In genomic region chr10:30655655-30656054, GRCm38 (mm10) we compare ENCODE assay signal across 8 mouse cellular contexts. TPM values are rescaled to one million over a fixed set of nuclear protein-coding genes. Genes with fewer than 3 reads are reported as not detected.
A peak's percentile ranks its signal among the peaks of the same experiment; 100 is the strongest.
DNase-seq lines count a peak whose midpoint lies in the region; ATAC-seq and TF ChIP-seq lines count a peak whose summit lies in the region.

No protein-coding gene starts in this region.

- in situ Hi-C loops in ES-E14 (cut with MboI; ENCODE audit: low sequenced_read_pairs in 2 of 2, unreplicated experiment in 2 of 2): no loop called here

- peak; percentile 12 for DNase-seq in 3T3-L1 (ENCODE audit: low read depth, low spot score)
- DNase-seq in ES-E14 (ENCODE audit: low read depth, low spot score): peak; percentile 28
- peak; percentile 5 for DNase-seq in heart, postnatal 4 days
- no peak for DNase-seq in liver, embryonic 13.5 days
- DNase-seq in ovary, postnatal 36 days (ENCODE audit: low spot score): no peak
- no peak for DNase-seq in midbrain, embryonic 11.5 days (ENCODE audit: low spot score, missing footprints)
- no peak for DNase-seq in testis, postnatal 10 days (ENCODE audit: low spot score)

- H3K36me3 ChIP-seq in ES-E14 (ENCODE audit: control insufficient read depth, insufficient read depth, low read length, poor library complexity, severe bottlenecking): peaks cover 2% of the 10 kb centered on the region; the same call in 1 of the 2 replicates
- H3K36me3 ChIP-seq in liver, embryonic 13.5 days: peaks cover 26% of the 10 kb centered on the region
- H3K36me3 ChIP-seq in stomach, embryonic 14.5 days (ENCODE audit: control insufficient read depth, insufficient read depth, low read length): peaks cover 7% of the 10 kb centered on the region; the same call in 1 of the 2 replicates
- no peaks in the 10 kb centered on the region for H3K36me3 ChIP-seq in midbrain, embryonic 11.5 days (ENCODE audit: control insufficient read depth, insufficient read depth, low read length)

- peaks cover 4 to 5% of the 10 kb centered on the region in 2 experiments; a peak in 3 of 4 replicates for H3K4me1 ChIP-seq in ES-E14 (ENCODE audit: control insufficient read depth in 2 of 2, insufficient read depth in 2 of 2, low read length in 2 of 2, poor library complexity in 1 of 2)
- H3K4me1 ChIP-seq in liver, embryonic 13.5 days (replicated peaks): 0 out of 2 replicates have a peak, but pooled peaks cover 5% of the 10 kb centered on the region
- H3K4me1 ChIP-seq in stomach, embryonic 14.5 days (ENCODE audit: control insufficient read depth, insufficient read depth, low read length): peaks cover 9% of the 10 kb centered on the region; the same call in 1 of the 2 replicates
- no peaks in the 10 kb centered on the region for H3K4me1 ChIP-seq in midbrain, embryonic 11.5 days (ENCODE audit: control insufficient read depth, insufficient read depth, low read length)

- H3K4me3 ChIP-seq in ES-E14 (ENCODE audit: insufficient read depth in 1 of 2, low read depth in 1 of 2, low read length in 2 of 2, poor library complexity in 1 of 2, severe bottlenecking in 1 of 2): peak overlapping the region; percentile 37 to 46
- H3K4me3 ChIP-seq in liver, embryonic 13.5 days (replicated peaks): peak overlapping the region; percentile 18
- H3K4me3 ChIP-seq in stomach, embryonic 14.5 days (ENCODE audit: low read depth, low read length): peak overlapping the region; percentile 5; the same call in 1 of the 2 replicates
- no peak overlapping the region for H3K4me3 ChIP-seq in midbrain, embryonic 11.5 days (ENCODE audit: low read depth, low read length)

- H3K9me3 ChIP-seq in ES-E14 (ENCODE audit: control insufficient read depth, insufficient read depth, low read depth, low read length): no peaks in the 10 kb centered on the region
- H3K9me3 ChIP-seq in liver, embryonic 13.5 days (replicated peaks): no peaks in the 10 kb centered on the region
- H3K9me3 ChIP-seq in stomach, embryonic 14.5 days (ENCODE audit: control insufficient read depth, low read depth, low read length): no peaks in the 10 kb centered on the region
- H3K9me3 ChIP-seq in midbrain, embryonic 11.5 days (ENCODE audit: control insufficient read depth, low read length): no peaks in the 10 kb centered on the region

- peak overlapping the region; percentile 77 for H3K27ac ChIP-seq in ES-E14 (ENCODE audit: insufficient read depth, low read depth, low read length, poor library complexity, severe bottlenecking)
- H3K27ac ChIP-seq in liver, embryonic 13.5 days: no peak overlapping the region
- H3K27ac ChIP-seq in stomach, embryonic 14.5 days (ENCODE audit: low read length): no peak overlapping the region; the same call in 1 of the 2 replicates
- H3K27ac ChIP-seq in midbrain, embryonic 11.5 days (ENCODE audit: low read depth, low read length): no peak overlapping the region

- H3K9ac ChIP-seq in ES-E14 (ENCODE audit: insufficient read depth, low read depth, low read length, poor library complexity, severe bottlenecking): no peak overlapping the region; the same call in 1 of the 2 replicates
- H3K9ac ChIP-seq in liver, embryonic 13.5 days: 0 out of 2 replicates have a peak overlapping the region, but pooled peaks have one; percentile 28
- H3K9ac ChIP-seq in stomach, embryonic 14.5 days (replicated peaks; ENCODE audit: low read depth, low read length): no peak overlapping the region
- H3K9ac ChIP-seq in midbrain, embryonic 11.5 days (ENCODE audit: low read length): no peak overlapping the region

- H3K4me2 ChIP-seq in liver, embryonic 13.5 days: peak overlapping the region; percentile 34
- peak overlapping the region; percentile 35 for H3K4me2 ChIP-seq in stomach, embryonic 14.5 days (replicated peaks; ENCODE audit: low read depth, low read length)
- no peak overlapping the region for H3K4me2 ChIP-seq in midbrain, embryonic 11.5 days

- ATAC-seq in liver, embryonic 13.5 days (ENCODE audit: low read depth): no peak
- 0 out of 2 replicates have a peak, but pooled peaks have one; percentile 33 for ATAC-seq in stomach, embryonic 14.5 days (ENCODE audit: insufficient number of reproducible peaks, insufficient read depth, low FRiP score, low read depth)
- no peak for ATAC-seq in midbrain, embryonic 11.5 days (ENCODE audit: low FRiP score)

- H3K27me3 ChIP-seq in liver, embryonic 13.5 days: no peaks in the 10 kb centered on the region
- no peaks in the 10 kb centered on the region for H3K27me3 ChIP-seq in stomach, embryonic 14.5 days (ENCODE audit: control insufficient read depth, insufficient read depth, low read length)
- H3K27me3 ChIP-seq in midbrain, embryonic 11.5 days (ENCODE audit: control insufficient read depth, insufficient read depth, low read length): no peaks in the 10 kb centered on the region

- 17% methylated on average over 5 of the region's 5 CpGs for WGBS in liver, embryonic 13.5 days (ENCODE audit: insufficient replicate concordance)
- 16% methylated on average over 5 of the region's 5 CpGs for WGBS in stomach, embryonic 14.5 days
- 15% methylated on average over 5 of the region's 5 CpGs for WGBS in midbrain, embryonic 11.5 days

TF ChIP-seq in ES-E14, 5 proteins besides CTCF, POLR2A, EP300 and RAD21:
- no peak for TF ChIP-seq CHD2 (IDR thresholded peaks at IDR 0.05; ENCODE audit: low read depth, low read length)
- no peak for TF ChIP-seq ZC3H11A (IDR thresholded peaks at IDR 0.05; ENCODE audit: borderline replicate concordance, low read depth, low read length)
- TF ChIP-seq MAFK (IDR thresholded peaks at IDR 0.05; ENCODE audit: insufficient read depth, low read depth, low read length): no peak
- TF ChIP-seq ZNF384 (IDR thresholded peaks at IDR 0.05; ENCODE audit: low read depth, low read length): no peak
- TF ChIP-seq HCFC1 (IDR thresholded peaks at IDR 0.05; ENCODE audit: borderline replicate concordance, insufficient read depth, low read length): no peak

RNA-seq across cellular contexts. Expression of gene Hint3, which starts 26.2 kb away (rescaled TPM):
- total RNA-seq in ES-E14 (2012; rRNA removed): 14.6 and 15.0 TPM in 2 replicates
- 10 to 100 TPM; 44.3 to 45.5 TPM for total RNA-seq in heart, postnatal 4 days (2021)
- 15.9 and 17.0 TPM in 2 replicates for polyA plus RNA-seq in liver, embryonic 13.5 days (2015; fragmentation: Nextera tagmentation; extraction: Ambion mirVana)
- polyA plus RNA-seq in stomach, embryonic 14.5 days (2014; fragmentation: Nextera tagmentation; extraction: Ambion mirVana): 25.4 and 26.9 TPM in 2 replicates
- polyA plus RNA-seq in midbrain, embryonic 11.5 days (2014; fragmentation: Nextera tagmentation; extraction: Ambion mirVana): 19.4 and 20.8 TPM in 2 replicates

RNA-seq across cellular contexts. Expression of gene Trmt11, which starts 55.1 kb away (rescaled TPM):
- 17.3 and 21.9 TPM in 2 replicates for total RNA-seq in ES-E14 (2012; rRNA removed)
- total RNA-seq in heart, postnatal 4 days (2021): 1 to 10 TPM; 7.3 to 7.4 TPM
- 21.8 and 25.1 TPM in 2 replicates for polyA plus RNA-seq in liver, embryonic 13.5 days (2015; fragmentation: Nextera tagmentation; extraction: Ambion mirVana)
- polyA plus RNA-seq in stomach, embryonic 14.5 days (2014; fragmentation: Nextera tagmentation; extraction: Ambion mirVana): 33.4 and 33.7 TPM in 2 replicates
- polyA plus RNA-seq in midbrain, embryonic 11.5 days (2014; fragmentation: Nextera tagmentation; extraction: Ambion mirVana): 27.8 and 28.6 TPM in 2 replicates

Comparison
In these comparisons a context has a peak if more than half of its experiments do, and no peak if none do; other contexts are left out.
1. DNase-seq: peak in 3T3-L1 (single experiment), ES-E14 (single experiment) and heart, postnatal 4 days (single experiment); none in liver, embryonic 13.5 days (single experiment), ovary, postnatal 36 days (single experiment), midbrain, embryonic 11.5 days (single experiment) and testis, postnatal 10 days (single experiment).